Mouse (Mus musculus): ENCODE results near the gene Smtn.
A peak's percentile ranks its signal among the peaks of the same experiment; 100 is the strongest.

Gene Smtn

DNA sequence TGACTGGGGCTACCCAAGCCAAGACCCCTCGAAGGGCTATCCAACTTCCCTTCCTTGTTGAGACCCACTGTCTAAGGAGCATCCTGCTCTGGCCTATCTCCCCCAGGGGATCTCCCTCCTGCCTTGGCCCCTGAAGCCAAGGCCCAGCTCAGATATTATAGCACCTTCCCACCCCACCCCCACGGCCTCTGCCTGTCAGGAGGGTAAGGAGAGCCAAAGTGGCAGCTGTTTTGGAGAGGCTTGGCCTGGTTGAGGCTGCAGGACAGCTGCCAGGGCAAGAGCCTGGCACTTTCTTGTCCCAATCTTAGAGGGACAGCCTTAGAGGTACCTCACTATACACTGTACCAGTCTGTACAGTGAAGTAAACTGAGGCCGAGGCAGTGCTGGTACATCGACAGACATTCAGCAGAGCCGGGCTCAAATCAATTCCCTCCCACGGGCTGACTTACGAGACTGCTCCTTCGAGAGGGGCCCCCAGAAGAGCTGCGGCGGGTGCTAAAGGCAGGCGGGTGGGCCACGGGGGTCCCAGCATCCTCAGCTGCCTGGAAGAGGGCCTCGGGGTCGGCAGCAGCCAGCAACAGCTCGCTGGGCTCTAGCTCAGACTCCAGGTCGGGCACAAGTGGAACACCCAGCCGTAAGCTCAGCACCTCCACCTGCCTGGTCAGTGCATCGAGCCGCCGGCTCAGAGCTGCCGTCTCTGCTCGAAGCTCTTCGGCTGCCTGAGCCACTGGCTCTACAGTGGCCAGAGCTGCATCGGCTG, 13.3 kb downstream of the Smtn start:
- DNase-seq (ENCODE audit: low spot score in 2 of 2), result peak in 1 of 2 experiments; percentile 56

DNA sequence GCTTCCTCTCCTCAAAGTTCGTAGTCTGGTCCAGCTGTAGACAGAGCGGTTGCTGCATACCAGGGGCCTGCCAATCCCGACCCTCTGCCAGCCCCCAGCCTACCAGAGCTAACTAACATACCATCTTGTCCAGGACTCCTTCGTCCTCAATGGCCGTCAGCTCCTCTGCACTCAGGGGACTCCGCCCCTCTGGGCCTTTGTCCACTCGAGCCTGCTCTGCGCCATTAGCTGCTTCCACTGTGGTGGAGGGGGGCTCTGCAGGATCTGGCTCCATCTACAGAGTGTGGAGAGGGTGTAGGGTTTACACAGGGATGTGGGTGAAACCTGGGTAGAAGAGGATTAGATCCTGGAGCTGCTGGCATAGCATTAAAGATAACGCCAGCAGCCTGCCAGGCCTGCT, 14.2 kb downstream of the Smtn start:
- no peak for DNase-seq (ENCODE audit: low spot score in 2 of 2)

DNA sequence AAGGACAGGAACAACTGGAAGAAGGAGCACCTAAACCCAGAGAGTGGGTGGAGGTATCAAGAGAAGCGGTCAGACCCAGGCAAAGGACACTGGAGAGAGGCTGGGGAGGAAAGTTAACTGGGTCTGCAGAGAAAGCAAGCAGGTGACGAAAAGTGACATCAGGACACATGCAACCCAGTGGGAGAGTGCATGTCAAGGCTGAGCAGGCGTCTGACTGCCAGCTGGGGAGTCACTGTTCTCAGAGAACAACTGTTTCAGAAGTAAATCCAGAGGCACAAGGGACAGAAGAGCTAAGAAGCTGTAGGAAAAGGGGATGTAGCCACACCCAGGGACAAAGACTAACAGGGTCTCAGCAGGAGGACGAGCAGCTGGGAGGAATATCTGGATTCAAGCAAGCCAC, 14.9 kb downstream of the Smtn start:
- no peak for DNase-seq (ENCODE audit: low spot score in 2 of 2)

DNA sequence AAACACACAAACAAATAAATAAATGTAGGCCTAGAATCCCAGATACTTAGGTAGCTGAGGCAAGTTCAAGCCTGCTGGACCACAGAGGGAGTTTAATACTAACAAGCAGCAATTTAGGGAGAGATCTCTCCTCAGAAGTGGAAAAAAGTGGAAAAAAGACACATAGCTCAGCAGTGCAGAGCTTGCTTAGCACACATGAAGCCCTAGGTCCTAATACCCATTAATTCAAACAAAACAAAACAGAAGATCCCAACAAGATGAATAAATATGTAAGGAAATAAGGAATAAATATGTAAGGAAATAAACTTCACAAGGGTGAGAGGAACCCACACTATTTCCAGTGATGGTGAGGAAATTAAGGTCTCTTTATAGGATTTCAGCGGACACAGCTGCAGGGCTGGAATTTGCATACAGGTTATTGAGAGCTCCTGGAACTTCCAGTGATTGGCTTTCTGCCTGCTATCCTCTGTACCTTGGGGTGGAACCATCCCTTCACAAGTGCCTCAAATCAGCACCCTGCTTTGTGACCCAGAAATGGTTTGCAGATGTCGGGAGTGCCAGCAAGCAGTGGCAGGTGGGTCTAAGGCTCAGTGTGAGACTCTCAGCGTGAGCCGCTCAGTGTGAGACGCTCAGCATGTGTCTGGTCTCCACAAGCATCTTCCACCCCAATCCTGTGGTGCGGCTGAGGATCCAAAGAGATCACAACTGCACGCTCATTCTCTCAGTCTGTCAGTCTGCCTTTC, 16.4 kb downstream of the Smtn start:
- no peak for DNase-seq (ENCODE audit: low spot score in 2 of 2)

DNA sequence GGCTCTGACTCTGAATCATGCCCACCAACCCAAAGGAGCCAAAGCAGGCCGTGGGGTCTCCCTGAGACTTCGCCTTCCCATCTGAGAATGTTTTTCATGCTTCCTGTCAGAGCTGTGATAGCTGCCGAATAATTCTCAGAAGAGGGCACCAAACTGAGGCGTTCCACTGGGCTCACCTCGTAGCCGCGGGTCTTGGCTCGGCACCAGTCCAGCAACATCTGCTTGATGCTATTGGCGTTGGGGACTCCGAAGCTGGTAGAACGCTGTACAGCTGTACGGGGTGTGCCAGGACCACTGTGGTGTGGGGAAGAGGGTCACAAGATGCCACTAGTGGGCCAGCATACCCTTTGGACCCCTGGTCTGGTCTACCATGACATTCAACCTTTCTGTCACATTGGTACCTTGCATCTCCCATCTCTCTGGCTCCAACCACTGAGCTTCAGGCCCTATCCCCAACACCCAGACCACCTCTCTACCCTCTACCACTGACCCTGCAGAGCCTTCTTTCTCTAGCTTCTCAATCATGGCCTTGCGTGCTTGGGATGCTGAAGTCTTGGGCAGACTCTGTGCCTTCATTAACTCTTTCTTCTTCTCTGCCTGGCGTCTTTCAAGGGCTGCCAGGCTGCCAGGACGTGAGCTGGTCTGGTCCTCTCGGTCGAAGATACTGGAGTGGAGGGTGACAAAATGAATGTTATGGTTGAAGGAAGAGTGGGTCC, 18.0 kb downstream of the Smtn start:
- DNase-seq (ENCODE audit: low spot score in 2 of 2), result no peak

DNA sequence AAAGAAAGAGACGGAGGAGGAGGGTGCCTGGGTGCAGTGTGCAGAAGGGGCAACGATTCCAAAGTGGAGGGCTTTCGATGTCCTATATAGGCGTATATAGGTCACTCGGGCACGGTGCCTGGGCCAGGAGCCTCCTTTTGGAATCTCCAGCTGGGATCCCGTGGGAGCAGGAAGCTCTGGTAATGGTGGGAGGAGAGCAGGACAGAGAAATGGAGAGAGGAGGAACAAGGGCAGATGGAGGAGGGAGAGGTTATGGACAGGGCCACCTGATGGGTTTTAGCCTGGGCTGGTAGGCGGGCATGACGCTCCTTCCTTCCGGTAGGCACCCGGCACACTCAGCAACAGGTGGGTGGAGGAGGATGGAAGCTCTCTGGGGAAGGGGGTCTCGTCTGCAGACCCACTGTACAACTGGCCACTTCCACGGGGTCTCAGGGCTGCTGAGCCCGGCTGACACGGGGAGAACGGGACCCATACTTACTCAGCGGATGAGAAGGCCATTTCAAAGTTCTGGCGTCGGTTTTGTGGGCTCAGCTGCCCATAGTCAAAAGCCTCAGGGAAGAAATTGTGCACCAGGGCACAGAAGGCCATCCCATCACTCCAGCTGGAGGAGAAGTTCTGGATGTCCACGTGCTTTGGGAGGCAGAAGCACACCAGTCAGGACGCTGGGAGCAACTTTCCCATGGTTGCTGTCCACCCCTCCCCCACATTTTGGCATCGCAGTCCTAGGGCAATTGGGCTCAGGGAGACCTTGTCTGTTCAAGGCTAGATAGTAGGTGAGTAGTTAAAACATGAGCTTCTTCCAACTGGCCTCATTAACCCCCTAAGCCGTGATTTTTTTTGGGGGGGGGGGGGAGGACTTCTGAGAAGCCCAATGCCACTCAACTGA, 18.8 kb downstream of the Smtn start:
- DNase-seq (ENCODE audit: low spot score in 2 of 2), result no peak

DNA sequence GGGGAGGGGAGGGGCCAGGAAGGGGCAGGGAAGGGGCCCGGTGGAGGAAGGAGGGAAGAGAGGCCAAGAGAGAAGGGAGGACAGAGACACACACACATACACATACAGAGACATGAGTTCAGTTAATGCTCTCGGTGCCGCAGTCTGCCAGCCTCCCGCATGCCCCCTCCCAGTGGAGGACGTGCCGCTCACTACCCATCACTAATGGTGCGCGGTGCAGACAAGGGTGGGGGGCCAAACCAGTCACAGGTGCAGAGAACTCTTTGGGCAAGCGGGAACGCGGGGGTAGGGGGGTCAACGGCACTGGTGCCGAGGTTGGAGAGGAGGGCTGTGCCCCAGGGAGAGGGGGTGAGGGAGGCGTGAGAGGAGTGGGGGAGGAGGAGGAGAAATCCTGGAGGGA, 19.5 kb downstream of the Smtn start:
- no peak for DNase-seq (ENCODE audit: low spot score in 2 of 2)

DNA sequence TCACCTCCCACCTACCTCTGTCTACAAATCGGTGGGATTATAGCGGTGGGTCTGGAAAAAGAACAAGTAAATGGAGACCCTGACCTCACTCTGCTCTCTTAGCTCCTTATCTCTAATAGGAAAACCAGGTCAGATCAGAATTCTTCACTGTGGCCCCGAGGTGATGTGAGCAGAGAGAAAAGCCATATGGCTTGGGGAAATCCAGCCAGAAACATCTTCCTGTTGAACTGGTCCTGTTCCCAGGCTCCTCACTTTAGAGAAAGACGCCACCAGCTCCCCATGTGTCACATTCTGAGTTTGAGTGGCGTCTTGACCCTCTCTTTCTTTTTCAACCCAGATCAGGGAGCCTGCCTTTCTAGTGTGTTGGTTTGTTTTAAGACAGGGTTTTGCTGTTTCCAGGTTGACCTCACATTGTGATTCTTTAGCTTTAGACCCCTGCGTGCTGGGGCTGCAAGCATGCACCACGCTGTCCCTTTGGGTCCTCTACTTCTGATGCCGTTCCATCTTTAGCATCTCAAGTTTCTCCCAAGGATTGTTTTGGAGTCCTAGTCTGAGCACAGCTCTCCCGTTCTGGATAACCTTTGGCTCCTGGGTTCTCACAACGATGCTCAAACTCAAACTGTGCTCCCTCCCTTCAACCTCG, 20.5 kb downstream of the Smtn start:
- no peak for DNase-seq (ENCODE audit: low spot score in 2 of 2)

DNA sequence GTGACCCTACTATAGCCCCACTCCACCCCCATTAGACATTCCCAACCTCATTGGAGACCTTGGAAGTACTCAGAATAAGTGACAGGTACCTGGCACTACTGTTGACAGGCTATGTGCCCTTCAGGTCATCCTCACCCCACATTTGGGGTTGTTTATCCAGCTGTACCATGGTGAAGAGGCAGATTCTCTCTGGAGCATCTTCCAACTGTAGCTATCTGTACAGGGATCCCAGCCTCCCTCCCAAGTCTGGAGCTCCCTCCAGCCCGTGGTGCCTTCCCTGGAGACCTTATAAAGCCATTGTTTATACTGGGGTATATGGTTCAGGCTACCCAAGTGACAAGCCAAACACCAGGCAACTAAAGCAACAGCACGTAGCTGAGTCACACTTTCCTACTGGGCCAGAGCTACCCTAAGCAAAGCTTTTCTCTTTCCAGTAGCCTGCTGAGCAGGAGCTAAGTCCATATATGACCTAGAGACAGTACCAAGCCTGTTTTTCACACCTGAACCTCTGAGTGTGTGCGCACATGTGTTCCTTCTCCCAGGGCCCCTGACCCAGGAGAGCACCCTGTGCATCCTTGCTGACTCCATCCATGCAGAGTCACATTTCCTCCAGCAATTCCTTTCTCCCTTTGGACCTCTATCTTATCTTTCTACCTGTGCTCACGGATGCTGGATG, 21.2 kb downstream of the Smtn start:
- DNase-seq (ENCODE audit: low spot score in 2 of 2), result no peak

DNA sequence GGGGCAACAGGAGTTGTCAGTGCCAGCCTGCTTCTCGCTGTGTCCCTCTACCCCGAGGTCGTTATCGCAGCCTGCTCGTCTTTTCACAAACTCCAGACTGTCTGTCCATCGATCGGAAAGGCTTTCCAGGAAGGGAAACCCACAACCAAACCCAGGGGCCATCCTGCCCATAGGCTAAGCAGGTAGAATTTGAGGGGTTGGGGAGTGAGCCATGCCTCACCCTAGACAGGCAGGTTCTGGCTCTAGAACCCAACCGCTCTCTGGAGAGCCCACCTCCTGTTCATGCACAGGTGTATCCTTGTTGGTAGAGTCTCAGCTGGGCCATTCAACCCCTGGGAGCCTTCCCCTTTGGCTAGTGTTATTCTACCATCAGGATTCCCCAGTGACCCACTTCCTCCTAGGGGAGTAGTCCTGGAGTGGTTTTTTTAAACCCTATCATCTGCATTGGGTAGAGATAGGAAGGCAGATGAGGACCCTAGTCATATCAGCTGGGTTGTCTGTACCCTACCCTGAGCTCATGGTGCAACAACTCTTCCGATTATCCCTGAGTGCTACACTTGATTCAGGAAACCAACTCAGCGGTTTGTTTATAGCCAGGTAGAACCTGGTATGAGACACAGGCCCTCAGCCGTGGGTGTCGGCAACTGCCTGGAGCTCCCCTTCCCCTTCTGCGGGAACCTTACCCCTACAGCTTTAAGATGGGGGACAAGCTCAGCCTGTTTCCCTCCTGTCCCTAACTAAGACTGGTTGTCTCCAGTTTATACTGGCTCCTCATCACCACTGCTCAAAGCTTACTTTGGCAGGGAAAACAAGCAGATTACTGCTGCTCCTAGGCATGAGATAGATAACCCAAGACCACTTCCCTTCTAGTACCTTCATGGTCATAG, 22.3 kb downstream of the Smtn start:
- no peak for DNase-seq (ENCODE audit: low spot score in 2 of 2)

DNA sequence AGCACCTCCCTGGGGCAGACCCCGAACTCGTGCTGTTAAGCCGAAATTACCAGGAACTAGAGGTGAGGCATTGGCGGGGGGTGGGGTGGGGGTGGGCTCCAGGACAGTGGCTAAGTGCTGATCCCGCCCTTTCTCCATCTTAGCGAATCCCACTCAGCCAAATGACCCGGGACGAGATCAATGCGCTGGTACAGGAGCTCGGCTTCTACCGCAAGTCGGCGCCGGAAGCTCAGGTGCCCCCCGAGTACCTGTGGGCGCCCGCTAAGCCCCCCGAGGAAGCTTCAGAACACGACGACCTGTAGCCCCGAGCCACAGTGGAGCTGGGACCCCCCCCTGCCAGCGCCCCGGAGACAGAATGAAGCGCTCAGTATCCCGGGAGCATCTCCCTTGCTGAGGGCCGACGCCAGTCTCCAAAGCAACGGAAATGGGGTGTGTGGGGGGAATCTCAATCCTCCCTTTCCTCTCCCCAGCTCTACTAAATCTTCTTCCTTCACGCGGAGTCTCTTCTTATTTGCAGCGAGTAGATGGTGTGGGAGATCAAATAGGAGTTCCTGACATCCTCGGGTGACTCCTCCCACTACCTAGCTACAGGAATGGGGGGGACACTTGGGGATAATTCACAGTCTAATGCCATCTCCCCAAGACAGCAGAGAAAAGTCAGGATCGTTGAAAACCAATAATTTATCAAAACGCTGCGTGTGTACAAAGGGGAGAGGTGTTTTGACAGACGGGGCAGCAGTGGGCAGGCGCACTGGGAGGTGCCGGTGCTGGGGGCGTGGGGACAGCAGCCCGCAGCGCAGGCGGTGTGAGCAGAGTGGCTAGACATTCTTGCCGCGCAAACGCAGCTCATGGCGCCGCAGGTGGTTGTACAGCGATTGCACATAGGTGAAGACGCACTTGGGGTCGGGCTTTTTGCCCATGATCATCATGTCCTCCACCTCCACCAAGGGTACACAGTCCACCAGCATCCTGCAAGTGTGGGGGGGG, 23.3 kb downstream of the Smtn start:
- DNase-seq (ENCODE audit: low spot score in 2 of 2), result peak in 1 of 2 experiments; percentile 41

DNA sequence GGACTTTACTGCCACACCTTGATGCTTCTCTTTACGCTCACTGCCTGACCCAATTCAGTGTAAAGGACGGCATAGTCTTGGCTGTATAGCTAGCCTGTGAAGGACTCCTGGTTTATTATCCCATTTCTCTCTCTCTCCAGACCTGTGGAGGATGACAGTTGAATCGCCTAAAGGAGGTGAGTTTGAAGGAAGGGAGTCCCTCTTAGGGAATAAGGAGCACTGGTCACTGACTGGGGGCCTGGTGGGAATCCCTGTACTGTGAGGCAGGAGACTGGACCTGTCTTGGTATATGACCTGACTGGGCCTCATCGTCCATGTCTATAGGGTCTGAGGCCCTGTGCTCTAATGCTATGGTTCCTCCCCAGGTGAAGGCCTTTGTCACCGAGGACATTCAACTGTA, 24.3 kb downstream of the Smtn start:
- no peak for DNase-seq (ENCODE audit: low spot score in 2 of 2)

DNA sequence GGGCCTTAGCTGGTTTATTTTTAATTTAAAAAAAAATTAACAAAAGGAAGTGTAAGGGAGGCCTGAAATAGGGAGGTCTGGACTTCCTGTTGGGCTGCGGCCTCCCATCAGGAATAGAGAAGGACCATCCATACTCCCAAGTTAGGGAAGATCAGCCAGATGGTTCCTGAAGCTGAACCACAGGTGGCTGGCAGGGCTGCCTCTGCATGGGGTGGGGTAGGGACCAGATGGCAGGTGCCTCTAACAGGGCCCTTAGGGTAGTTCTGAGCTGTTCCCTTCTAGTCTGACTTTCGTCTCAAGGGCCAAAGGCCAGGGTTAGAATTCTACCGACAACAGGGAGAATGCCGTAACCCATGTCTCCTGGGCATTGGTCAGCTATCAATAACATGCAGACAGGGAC, 24.8 kb downstream of the Smtn start:
- no peak for DNase-seq (ENCODE audit: low spot score in 2 of 2)

DNA sequence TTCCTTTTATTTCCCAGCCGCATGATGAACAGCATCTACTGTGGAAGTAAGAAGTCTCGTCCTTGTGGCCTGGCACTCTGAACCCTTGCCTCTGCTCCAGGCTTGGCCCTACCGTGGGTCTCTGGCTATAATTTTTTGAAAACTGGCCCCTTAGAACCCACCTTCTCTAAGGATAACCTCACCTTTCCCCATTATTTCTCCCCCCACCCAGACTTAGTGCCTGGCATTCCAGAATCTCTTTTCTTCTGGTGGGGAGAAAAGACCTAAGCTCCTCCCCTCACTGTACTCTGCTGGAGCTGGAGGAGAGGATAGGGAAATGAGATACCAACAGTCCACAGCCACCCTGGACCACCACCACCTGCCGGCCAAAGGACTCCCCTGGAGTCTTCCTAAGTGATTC, 25.2 kb downstream of the Smtn start:
- DNase-seq (ENCODE audit: low spot score in 2 of 2), result no peak

DNA sequence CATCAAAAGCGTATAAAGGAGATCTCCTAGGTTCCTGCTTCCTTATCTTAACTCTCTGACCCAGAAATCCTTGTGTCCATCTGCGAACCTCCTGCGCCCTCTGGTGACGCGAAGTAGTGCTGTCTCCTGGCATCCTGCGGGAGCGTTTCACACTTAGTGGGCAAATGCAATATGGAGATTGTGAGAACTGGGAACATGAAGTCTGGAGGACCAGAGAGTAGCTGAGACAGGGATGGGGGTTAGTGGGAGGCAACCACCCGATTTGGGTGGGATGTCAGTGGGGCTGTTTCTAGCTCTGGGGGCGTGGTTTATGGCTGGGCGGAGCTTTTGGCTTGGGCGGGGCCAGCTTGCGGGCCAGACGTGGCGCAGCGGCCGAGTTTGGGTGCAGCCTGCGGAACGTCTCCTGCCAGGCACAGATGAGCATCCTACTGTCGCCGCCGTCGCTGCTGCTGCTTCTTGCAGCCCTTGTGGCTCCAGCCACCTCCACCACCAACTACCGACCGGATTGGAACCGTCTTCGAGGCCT, 25.8 kb downstream of the Smtn start, which contains the start of gene Selenom:
Selenom (plus strand) TSS at position 156 of the 526 bp plus-strand sequence.
- peak; percentile 76 to 87 for DNase-seq (ENCODE audit: low spot score in 2 of 2)

DNA sequence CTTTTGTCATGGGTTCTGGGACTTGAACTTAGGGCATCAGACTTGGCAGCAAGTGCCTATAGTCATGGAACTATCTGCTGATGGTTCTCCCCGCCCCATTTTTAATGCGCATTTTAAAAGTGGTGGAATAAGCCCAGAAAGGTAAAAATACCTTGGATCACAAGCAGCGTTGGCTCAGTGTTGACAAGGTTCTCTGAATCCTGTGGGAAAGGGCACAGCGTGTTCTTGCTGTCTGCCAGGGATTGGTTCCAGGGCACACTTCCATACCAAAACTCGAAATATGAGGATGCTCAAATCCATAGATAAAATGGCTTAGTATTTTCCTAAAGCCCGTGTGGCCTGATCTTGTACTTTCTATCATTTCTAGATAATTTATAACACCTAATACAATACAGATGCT, 27.1 kb downstream of the Smtn start:
- no peak for DNase-seq (ENCODE audit: low spot score in 2 of 2)

DNA sequence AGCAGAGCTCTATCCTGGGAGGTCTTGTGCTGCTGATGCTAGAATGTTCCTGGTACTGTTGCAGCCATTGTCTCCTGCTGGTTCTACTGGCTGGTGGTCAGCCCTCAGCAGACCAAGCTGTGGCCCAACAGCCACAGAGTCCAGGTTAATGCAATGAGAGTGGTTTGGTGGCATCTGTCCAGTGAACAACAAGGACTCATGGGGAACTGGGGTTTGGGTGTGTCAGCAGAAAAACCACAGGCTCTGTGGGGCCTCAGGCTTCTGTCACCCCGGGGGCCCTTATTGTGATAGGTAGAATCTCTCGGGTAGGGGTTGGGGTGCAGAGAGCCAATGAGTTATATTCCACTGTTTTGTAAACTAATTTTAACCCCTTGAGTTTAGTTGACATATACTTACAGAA, 30.1 kb downstream of the Smtn start:
- DNase-seq (ENCODE audit: low spot score in 2 of 2), result no peak

Data from cerebellum, postnatal 4 days (tissue).